ENCODE assay signal across 20 mouse cellular contexts in the genomic region with DNA sequence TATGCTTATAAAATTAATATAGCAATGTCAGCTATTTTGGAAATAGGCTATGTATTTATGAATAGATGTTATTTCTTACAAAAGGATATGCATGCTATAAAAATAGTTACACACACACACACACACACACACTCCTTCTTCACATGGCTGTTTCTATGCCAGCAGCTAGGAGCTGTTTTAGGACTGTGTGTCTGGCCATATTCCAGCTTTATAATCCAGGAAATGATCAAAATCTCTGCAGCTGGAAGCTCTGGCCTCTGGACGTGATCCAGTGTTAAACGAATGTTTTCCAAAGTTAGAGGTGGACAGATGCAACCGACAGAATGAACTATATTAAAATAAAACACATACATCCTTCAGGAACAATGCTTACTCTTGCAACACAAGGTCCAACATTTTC.
DNase-seq lines count a peak whose midpoint lies in the region; ATAC-seq and TF ChIP-seq lines count a peak whose summit lies in the region.
"Had no signal": no experiment of that assay in that cellular context is flagged by ENCODE, and none has a peak within 500 bp of the region (broad histone marks: within the 10 kb centered on the region; RNA-seq: fewer than 3 reads in every experiment).

No protein-coding gene starts in this region.

- H3K4me1 ChIP-seq in lung, embryonic 14.5 days (ENCODE audit: insufficient read depth) = no peaks in the 10 kb centered on the region
- H3K4me1 ChIP-seq: embryonic facial prominence, embryonic 12.5 days; heart, embryonic 10.5 days had no signal

- no peak overlapping the region for H3K4me2 ChIP-seq in lung, embryonic 14.5 days
- H3K4me2 ChIP-seq: embryonic facial prominence, embryonic 12.5 days; hindbrain, embryonic 14.5 days; limb, embryonic 15.5 days had no signal

- ATAC-seq in lung, embryonic 14.5 days (ENCODE audit: insufficient read depth) = peak; percentile 72; the same call in 1 of the 2 replicates
- no peak for ATAC-seq in megakaryocyte progenitor cell, adult 5-6 weeks (replicated peaks; ENCODE audit: poor library complexity)

- H3K27ac ChIP-seq in lung, embryonic 14.5 days (ENCODE audit: low read depth) = no peak overlapping the region
- H3K27ac ChIP-seq: embryonic facial prominence, embryonic 12.5 days; forebrain, embryonic 10.5 days; heart, embryonic 10.5 days; hindbrain, embryonic 14.5 days had no signal

- H3K9ac ChIP-seq in lung, embryonic 14.5 days = no peak overlapping the region
- H3K9ac ChIP-seq: embryonic facial prominence, embryonic 12.5 days; hindbrain, embryonic 14.5 days; limb, embryonic 15.5 days had no signal

- no peak for TF ChIP-seq CTCF in lung, embryonic 14.5 days (IDR thresholded peaks at IDR 0.05; ENCODE audit: low read depth)

- WGBS in lung, embryonic 14.5 days = 23% methylated on average over 3 of the region's 3 CpGs

- H3K9me3 ChIP-seq in lung, embryonic 14.5 days (ENCODE audit: low read depth, low read length) = no peaks in the 10 kb centered on the region
- H3K9me3 ChIP-seq: embryonic facial prominence, embryonic 12.5 days; forebrain, embryonic 10.5 days; heart, embryonic 10.5 days; limb, embryonic 15.5 days had no signal

- H3K4me3 ChIP-seq in lung, embryonic 14.5 days (ENCODE audit: low read depth, low read length) = no peak overlapping the region
- H3K4me3 ChIP-seq: embryonic facial prominence, embryonic 12.5 days; forebrain, embryonic 10.5 days; heart, embryonic 10.5 days; limb, embryonic 15.5 days had no signal

- peak; percentile 4 to 6 for DNase-seq in heart, postnatal 10 days
- DNase-seq in heart, postnatal 4 days = no peak
- DNase-seq in lung, embryonic 14.5 days = peak; percentile 81
- DNase-seq in lung, postnatal 4 days = no peak
- peak; percentile 10 for DNase-seq in brain, adult 2 months (ENCODE audit: low read depth, low spot score)
- peak; percentile 3 for DNase-seq in skeletal muscle tissue, adult 2 months (ENCODE audit: low read depth, low spot score)
- DNase-seq in adrenal gland, postnatal 36 days = no peak
- DNase-seq: adrenal gland, postnatal 14 days; cerebellum, adult 2 months; gastrocnemius, postnatal 14 days; heart, postnatal 14 days; kidney, adult 18-20 months; thymus, postnatal 4 days had no signal

- no peaks in the 10 kb centered on the region for H3K27me3 ChIP-seq in lung, embryonic 14.5 days (ENCODE audit: insufficient read depth, low read length)
- H3K27me3 ChIP-seq: CH12.LX; embryonic facial prominence, embryonic 12.5 days; limb, embryonic 15.5 days had no signal

- intact Hi-C loops in heart, postnatal 10 days (cut with DNase I) = no loop called here

- no peaks in the 10 kb centered on the region for H3K36me3 ChIP-seq in lung, embryonic 14.5 days (ENCODE audit: insufficient read depth)
- H3K36me3 ChIP-seq: embryonic facial prominence, embryonic 12.5 days; forebrain, embryonic 10.5 days; heart, embryonic 10.5 days; limb, embryonic 15.5 days had no signal

Comparison
In these comparisons a context has a peak if more than half of its experiments do, and no peak if none do; other contexts are left out.
1. DNase-seq: peak in heart, postnatal 10 days (2 of 2), lung, embryonic 14.5 days (single experiment), brain, adult 2 months (single experiment) and skeletal muscle tissue, adult 2 months (single experiment); none in heart, postnatal 4 days (single experiment), lung, postnatal 4 days (0 of 2) and adrenal gland, postnatal 36 days (0 of 2).